Mouse (Mus musculus) kidney, postnatal 36 days (tissue): ENCODE results near the gene Pou6f1.
"Not testable (repeated sequence)": the region's sequence is repeated elsewhere in the genome, so short reads cannot be mapped to it uniquely, and the experiment has no call there.

ENCODE experiments used
- DNase-seq, 2 experiments: peaks; one replicate each; pipeline ENCODE4 v3.0.0; 2021 to 2022; ENCODE audit warnings: mixed read lengths in 2 of 2

Gene Pou6f1

DNA sequence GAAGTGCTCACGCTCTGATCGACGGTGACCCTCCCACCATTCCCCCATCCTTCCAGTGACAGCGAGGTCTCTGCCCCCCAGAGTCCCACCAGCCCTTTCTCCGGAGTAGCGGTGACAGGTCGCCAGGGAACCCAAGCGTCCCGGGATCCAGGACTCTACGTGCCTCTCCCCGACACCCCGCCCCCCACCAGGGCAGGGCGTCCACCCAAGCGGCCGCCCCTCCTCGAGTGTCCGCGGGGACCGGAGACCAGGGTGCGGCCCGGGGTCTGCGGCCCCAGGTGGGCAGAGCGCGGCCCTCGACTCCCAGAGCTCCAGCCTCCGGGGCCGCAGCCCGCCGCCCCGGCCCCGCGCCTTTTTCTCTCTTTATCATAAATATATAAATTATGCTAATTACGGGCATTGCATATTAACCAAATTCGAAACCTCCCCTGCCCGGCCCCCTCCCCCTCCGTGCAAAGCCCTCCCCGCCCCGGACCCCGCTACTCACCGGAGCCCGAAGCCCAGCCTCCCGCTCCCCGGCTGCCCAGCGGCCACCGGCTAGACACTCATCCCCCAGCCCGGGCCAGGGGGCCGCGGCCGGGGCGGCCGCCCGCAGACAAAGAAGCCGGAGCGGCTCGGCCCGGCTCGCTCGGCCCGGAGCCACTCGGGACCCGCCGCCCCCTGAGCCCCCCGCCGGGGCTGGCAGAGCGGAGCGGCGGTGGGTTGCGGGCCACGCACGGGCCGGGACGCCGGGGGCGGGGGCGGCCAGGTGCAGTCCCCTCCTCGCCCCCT lies at the start of gene Pou6f1:
Gene Pou6f1, minus strand, starts transcription at position 709 of the 771 bp plus-strand sequence.
- peak; percentile 74 to 86 for DNase-seq

DNA sequence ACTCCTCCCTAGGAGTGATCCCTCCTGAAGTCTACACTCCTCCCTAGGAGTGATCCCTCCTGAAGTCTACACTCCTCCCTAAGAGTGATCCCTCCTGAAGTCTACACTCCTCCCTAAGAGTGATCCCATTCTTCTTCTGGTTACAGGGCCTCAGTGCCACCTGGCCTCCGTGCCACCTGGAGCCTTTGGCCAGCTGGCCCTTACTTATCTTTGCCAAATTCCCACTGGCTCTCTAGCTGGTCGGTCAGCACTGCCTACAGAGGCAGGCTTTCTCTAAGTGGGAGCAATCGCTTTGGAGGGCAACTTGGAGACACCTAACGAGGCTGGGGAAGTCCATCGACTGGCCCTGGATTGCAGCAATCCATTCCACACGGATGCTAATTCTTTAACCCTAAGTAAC lies 46.4 kb upstream of the Pou6f1 start:
- no peak for DNase-seq

DNA sequence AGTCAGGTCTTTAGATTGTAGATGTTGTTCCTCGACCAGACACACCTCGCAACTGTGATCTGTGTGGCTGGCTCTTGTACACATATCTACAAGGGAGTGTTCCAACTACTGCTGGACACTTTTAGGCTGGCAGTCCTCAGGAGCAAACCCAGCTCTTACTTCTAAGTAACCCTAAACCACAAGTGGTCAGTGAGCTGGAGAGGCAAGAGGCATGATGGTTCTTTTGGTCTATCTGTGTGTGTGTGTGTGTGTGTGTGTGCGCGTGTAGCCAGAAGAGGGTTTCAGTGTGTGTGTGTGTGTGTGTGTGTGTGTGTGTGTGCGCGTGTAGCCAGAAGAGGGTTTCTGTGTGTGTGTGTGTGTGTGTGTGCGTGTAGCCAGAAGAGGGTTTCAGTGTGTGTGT lies 42.7 kb upstream of the Pou6f1 start:
- no peak for DNase-seq

DNA sequence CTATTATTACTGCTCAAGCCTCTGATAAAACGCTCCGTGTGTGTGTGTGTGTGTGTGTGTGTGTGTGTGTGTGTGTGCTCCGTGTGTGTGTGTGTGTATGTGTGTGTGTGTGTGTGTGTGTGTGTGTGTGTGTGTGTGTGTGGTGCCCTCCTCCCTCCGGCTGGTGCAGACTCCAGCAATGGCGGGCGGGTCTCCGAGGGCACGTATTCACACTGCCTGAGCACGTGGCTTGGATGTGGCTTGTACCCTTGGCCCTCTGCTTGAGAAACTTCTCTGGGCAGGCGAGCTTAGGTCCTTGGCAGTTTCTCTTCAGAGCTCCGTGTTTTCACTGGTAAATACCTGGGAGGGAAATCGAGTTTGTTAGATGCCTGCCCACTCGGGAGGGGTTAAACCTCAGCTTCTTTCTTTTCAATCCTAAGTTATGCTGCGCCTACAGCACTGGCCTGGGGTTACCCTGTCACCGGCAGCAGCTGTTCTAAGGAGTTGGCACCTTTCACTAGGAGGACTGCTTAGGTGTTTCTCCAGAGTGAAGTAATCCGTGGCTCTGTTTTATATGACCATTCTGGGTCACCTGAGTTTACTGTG lies 41.5 kb upstream of the Pou6f1 start:
- peak; percentile 42 to 56 for DNase-seq

DNA sequence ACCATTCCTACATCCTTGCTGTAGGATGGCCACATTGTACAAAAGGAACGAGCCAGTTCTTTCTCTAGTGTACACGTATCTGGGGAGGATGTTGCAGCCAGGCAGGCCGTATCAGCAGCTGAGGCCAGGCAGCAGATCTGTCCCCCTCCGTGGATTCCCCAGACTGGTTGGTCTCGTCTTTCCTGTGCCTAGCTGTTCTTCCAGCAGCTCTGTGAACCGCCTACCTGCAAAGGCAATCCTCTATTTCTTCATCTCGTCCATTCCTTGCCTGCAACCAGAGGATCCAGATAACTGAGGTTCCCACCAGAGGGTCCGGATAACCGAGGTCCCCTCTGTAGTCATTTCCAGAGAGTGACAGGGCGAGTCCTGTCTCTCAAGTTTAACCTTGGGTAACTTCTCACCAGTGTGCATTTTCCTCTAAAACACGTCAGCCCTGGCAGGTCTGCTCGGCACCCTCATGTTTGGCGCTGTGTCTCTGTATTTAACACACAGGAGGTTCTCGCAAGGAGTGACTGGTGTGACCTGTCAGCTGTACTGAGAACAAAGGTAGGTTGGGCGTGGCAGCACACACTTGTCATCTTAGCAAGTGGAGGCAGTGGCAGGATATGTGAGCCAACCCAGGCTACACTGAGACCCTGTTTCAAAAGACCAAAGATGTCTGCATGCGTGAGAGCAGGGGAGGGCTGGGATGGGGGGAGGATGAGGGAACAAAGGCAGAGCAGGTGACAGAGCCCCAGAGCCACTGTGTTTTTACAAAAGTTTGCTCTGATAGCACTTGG lies 40.4 kb upstream of the Pou6f1 start:
- no peak for DNase-seq

- peak; percentile 60 to 72 for DNase-seq
Observed at GRCm38 (mm10) chr15:100637661-100638060, 37.9 kb upstream of the Pou6f1 start.

- DNase-seq: peak; percentile 86
Observed at GRCm38 (mm10) chr15:100636700-100637501, 37.1 kb upstream of the Pou6f1 start, which contains the start of gene Smagp. Gene Smagp, minus strand, starts transcription at chr15:100636940.

- DNase-seq: no peak
Observed at GRCm38 (mm10) chr15:100635851-100636645, 36.3 kb upstream of the Pou6f1 start.

DNA sequence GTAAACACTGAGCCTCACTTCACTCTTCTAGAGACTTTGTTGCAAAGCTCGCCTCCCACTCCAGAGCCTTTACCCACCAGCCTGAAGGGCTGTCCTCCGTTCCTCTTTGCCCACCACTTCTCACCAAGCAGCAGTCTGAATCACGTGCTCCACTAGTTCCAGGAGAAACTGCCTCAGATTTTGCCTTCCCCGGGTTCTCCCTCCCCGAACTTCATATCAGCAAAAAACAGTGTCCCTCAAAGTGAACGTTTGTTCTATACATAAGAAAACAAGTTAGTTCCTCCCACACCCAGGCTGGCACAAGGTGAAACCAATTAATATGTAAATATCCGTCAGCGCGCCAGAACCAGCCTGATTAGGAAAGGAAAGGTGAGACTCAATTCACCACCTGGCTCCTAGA lies 35.5 kb upstream of the Pou6f1 start:
- DNase-seq: no peak

- DNase-seq: peak in 1 of 2 experiments; percentile 46
Observed at GRCm38 (mm10) chr15:100633341-100633740, 33.6 kb upstream of the Pou6f1 start.

DNA sequence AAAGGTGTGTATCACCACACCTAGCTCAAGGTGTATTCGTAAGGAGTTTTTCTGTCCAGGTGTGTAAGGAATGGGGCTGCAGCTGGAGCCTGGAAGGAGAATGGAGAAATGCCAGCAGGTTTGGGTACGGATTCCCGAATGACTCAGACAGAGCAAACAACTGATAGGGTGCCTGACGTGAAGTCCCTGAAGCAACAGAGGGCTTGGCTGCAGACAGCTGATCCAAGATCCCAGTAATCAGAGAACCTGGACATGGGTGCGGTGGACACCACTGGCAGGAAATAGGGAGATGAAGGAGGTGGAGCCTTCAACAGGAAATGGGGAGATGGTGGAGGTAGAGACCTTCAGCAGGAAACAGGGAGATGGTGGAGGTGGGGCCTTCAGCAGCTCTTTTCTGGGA lies 32.5 kb upstream of the Pou6f1 start:
- DNase-seq: no peak

GRCm38 (mm10) chr15:100631454-100632170 lies 31.8 kb upstream of the Pou6f1 start:
- no peak for DNase-seq

- no peak for DNase-seq
Observed at GRCm38 (mm10) chr15:100630126-100630525, 30.3 kb upstream of the Pou6f1 start.

GRCm38 (mm10) chr15:100628797-100629196 lies 29.0 kb upstream of the Pou6f1 start:
- DNase-seq: peak in 1 of 2 experiments; percentile 40

GRCm38 (mm10) chr15:100627774-100628370 lies 28.1 kb upstream of the Pou6f1 start:
- no peak for DNase-seq

DNA sequence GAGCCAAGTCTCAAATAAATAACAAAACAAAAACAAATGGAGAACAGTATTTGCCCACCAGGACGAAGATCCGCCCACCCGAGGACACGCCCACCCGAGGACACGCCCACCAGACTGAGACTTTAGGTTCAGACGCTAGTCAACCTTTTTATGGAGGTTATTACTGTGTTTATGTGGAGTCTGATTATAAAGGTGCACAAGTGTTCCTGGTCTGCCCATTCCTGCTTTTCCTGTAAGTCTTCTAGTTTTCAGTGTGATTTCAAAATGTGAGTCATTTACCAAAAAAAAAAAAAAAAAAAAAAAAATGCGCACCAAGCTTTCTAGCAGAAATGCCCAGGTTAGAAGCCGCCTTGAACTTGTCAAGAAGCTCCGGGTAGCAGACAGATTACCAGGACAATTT lies 27.5 kb upstream of the Pou6f1 start:
- peak in 1 of 2 experiments; percentile 35 for DNase-seq

GRCm38 (mm10) chr15:100624435-100624834 lies 24.7 kb upstream of the Pou6f1 start:
- DNase-seq: no peak

DNA sequence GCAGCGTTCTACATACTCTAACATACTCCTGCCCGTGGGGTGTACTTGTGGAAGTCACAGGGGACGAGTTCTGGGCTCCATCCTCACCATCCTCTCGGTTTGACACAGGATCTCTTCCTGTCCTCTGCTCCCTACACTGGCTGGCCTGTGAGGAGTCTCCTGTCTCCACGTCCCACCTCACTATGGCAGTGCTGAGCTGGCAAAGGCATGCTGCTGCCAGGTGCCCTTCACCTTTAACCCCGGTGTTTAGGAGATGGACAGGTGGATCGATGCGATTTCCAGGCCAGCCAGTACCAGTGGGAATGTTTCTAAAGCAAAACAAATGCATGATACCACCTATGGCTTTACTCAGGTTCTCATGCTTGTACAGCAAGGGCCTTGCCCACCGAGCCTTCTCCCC lies 24.0 kb upstream of the Pou6f1 start:
- no peak for DNase-seq

DNA sequence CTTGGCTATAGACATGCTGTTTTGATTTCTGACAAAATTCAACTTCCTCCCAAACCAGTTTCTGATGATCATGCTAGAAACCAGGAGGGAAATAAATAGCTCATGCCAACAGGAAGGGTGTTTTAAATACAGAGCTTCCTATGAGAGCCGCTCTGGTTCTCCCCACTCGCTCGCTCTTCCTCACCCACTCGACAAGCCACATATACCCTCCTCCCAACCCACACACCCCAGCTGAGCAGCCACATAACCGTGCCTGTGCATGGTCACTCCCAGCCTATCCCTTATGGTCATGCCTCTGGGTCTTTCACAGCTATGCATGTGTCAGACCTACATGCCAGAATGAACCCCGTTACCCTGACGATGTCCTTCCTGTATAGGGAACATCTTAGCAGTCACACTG lies 22.4 kb upstream of the Pou6f1 start:
- no peak for DNase-seq

GRCm38 (mm10) chr15:100621671-100622070 lies 21.9 kb upstream of the Pou6f1 start:
- not testable (repeated sequence) for DNase-seq

- no peak for DNase-seq
Observed at GRCm38 (mm10) chr15:100619200-100619599, 19.4 kb upstream of the Pou6f1 start.
